Mouse (Mus musculus) heart, embryonic 14.5 days (tissue): ENCODE measurements around the gene Morc3. TPM values are rescaled to one million over a fixed set of nuclear protein-coding genes. Genes with fewer than 3 reads are reported as not detected.

Experiments
- polyA plus RNA-seq: library from polyadenylated mRNA; unstranded; fragments of >200 nt; fragmentation: Nextera tagmentation; extraction: Ambion mirVana; gene quantifications from 2 replicates; pipeline ENCODE4 v1.2.1, GENCODE M21; 2014

Morc3 gene
- polyA plus RNA-seq, 1 experiment from 2014 or later, result 23.8 TPM

Other genes starting within 250 kb of the Morc3 start
- gene Setd4, start 228.1 kb upstream of the Morc3 start, polyA plus RNA-seq, result 4.0 and 6.0 TPM in 2 replicates
- gene Cbr1, start 226.3 kb upstream of the Morc3 start, polyA plus RNA-seq, result 56.2 and 60.9 TPM in 2 replicates
- gene Gm5678, start 204.0 kb upstream of the Morc3 start, polyA plus RNA-seq, result not detected in 2 replicates
- gene Cbr3, start 148.9 kb upstream of the Morc3 start, polyA plus RNA-seq, result 0.40 and 0.77 TPM in 2 replicates
- gene Dop1b, start 120.2 kb upstream of the Morc3 start, polyA plus RNA-seq, result 8.1 and 8.2 TPM in 2 replicates
- gene Chaf1b, start 51.8 kb downstream of the Morc3 start, polyA plus RNA-seq, result 39.0 and 41.1 TPM in 2 replicates
- gene Cldn14, start 176.7 kb downstream of the Morc3 start, polyA plus RNA-seq, result not detected in 2 replicates